Mouse (Mus musculus): ENCODE measurements around the gene Sipa1l3. TPM values are rescaled to one million over a fixed set of nuclear protein-coding genes. Genes with fewer than 3 reads are reported as not detected.

Gene Sipa1l3
- polyA plus RNA-seq, 1 experiment: 93.0 TPM

- no peak for TF ChIP-seq POLR2A (IDR thresholded peaks at IDR 0.05; ENCODE audit: control insufficient read depth, extremely low read depth, insufficient read depth, low read length, poor library complexity)
- no peak for TF ChIP-seq CTCF (IDR thresholded peaks at IDR 0.05; ENCODE audit: borderline replicate concordance, control insufficient read depth, extremely low read depth, insufficient read depth, low read length, poor library complexity)
- 0% methylated on average over 2 of the region's 2 CpGs for WGBS
- Histone ChIP-seq H3K4me1 (replicated peaks; ENCODE audit: control insufficient read depth, insufficient read depth, low read length) (peaks cover 53% of the 10 kb centered on the region), H3K27me3 (ENCODE audit: control insufficient read depth, insufficient read depth, low read length) (no peaks in the 10 kb centered on the region), H3K36me3 (ENCODE audit: control insufficient read depth, insufficient read depth, low read length) (no peaks in the 10 kb centered on the region), H3K4me3 (ENCODE audit: control insufficient read depth, insufficient read depth, low read length) (no peak overlapping the region), H3K27ac (ENCODE audit: control insufficient read depth, insufficient read depth, low read length) (no peak overlapping the region)
- DNase-seq: peak; percentile 65
Observed at GRCm38 (mm10) chr7:29317558-29317957, 200.9 kb downstream of the Sipa1l3 start.

- 4% methylated on average over 10 of the region's 10 CpGs for WGBS
- TF ChIP-seq POLR2A (IDR thresholded peaks at IDR 0.05; ENCODE audit: control insufficient read depth, extremely low read depth, insufficient read depth, low read length, poor library complexity): no peak
- 0 out of 2 replicates have a peak, but pooled peaks have one; percentile 38 for TF ChIP-seq CTCF (IDR thresholded peaks at IDR 0.05; ENCODE audit: borderline replicate concordance, control insufficient read depth, extremely low read depth, insufficient read depth, low read length, poor library complexity)
- H3K27ac ChIP-seq (ENCODE audit: control insufficient read depth, insufficient read depth, low read length): no peak overlapping the region
- no peaks in the 10 kb centered on the region for H3K27me3 ChIP-seq (ENCODE audit: control insufficient read depth, insufficient read depth, low read length)
- DNase-seq: peak; percentile 52
- H3K4me1 ChIP-seq (replicated peaks; ENCODE audit: control insufficient read depth, insufficient read depth, low read length): peaks cover 55% of the 10 kb centered on the region
- H3K4me3 ChIP-seq (ENCODE audit: control insufficient read depth, insufficient read depth, low read length): no peak overlapping the region
- no peaks in the 10 kb centered on the region for H3K36me3 ChIP-seq (ENCODE audit: control insufficient read depth, insufficient read depth, low read length)
Observed at GRCm38 (mm10) chr7:29316976-29317375, 201.5 kb downstream of the Sipa1l3 start.

- no peak overlapping the region for H3K27ac ChIP-seq (ENCODE audit: control insufficient read depth, insufficient read depth, low read length)
- H3K27me3 ChIP-seq (ENCODE audit: control insufficient read depth, insufficient read depth, low read length): no peaks in the 10 kb centered on the region
- no peak for TF ChIP-seq POLR2A (IDR thresholded peaks at IDR 0.05; ENCODE audit: control insufficient read depth, extremely low read depth, insufficient read depth, low read length, poor library complexity)
- TF ChIP-seq CTCF (IDR thresholded peaks at IDR 0.05; ENCODE audit: borderline replicate concordance, control insufficient read depth, extremely low read depth, insufficient read depth, low read length, poor library complexity): no peak
- H3K4me1 ChIP-seq (replicated peaks; ENCODE audit: control insufficient read depth, insufficient read depth, low read length): peaks cover 55% of the 10 kb centered on the region
- no peaks in the 10 kb centered on the region for H3K36me3 ChIP-seq (ENCODE audit: control insufficient read depth, insufficient read depth, low read length)
- WGBS: 80% methylated on average over 17 of the region's 17 CpGs
- DNase-seq: no peak
- no peak overlapping the region for H3K4me3 ChIP-seq (ENCODE audit: control insufficient read depth, insufficient read depth, low read length)
Observed at GRCm38 (mm10) chr7:29316137-29316734, 202.2 kb downstream of the Sipa1l3 start.

GRCm38 (mm10) chr7:29314844-29315628, 203.4 kb downstream of the Sipa1l3 start:
- H3K4me1 ChIP-seq (replicated peaks; ENCODE audit: control insufficient read depth, insufficient read depth, low read length): peaks cover 56% of the 10 kb centered on the region
- no peak overlapping the region for H3K27ac ChIP-seq (ENCODE audit: control insufficient read depth, insufficient read depth, low read length)
- H3K27me3 ChIP-seq (ENCODE audit: control insufficient read depth, insufficient read depth, low read length): no peaks in the 10 kb centered on the region
- 21% methylated on average over 13 of the region's 13 CpGs for WGBS
- no peak for DNase-seq
- no peaks in the 10 kb centered on the region for H3K36me3 ChIP-seq (ENCODE audit: control insufficient read depth, insufficient read depth, low read length)
- TF ChIP-seq POLR2A (IDR thresholded peaks at IDR 0.05; ENCODE audit: control insufficient read depth, extremely low read depth, insufficient read depth, low read length, poor library complexity): no peak
- TF ChIP-seq CTCF (IDR thresholded peaks at IDR 0.05; ENCODE audit: borderline replicate concordance, control insufficient read depth, extremely low read depth, insufficient read depth, low read length, poor library complexity): no peak
- H3K4me3 ChIP-seq (ENCODE audit: control insufficient read depth, insufficient read depth, low read length): no peak overlapping the region

GRCm38 (mm10) chr7:29313572-29314261, 204.7 kb downstream of the Sipa1l3 start:
- Histone ChIP-seq H3K27ac (ENCODE audit: control insufficient read depth, insufficient read depth, low read length) (no peak overlapping the region), H3K4me1 (replicated peaks; ENCODE audit: control insufficient read depth, insufficient read depth, low read length) (peaks cover 53% of the 10 kb centered on the region), H3K27me3 (ENCODE audit: control insufficient read depth, insufficient read depth, low read length) (peaks cover 2% of the 10 kb centered on the region; the same call in 1 of the 2 replicates), H3K4me3 (ENCODE audit: control insufficient read depth, insufficient read depth, low read length) (no peak overlapping the region), H3K36me3 (ENCODE audit: control insufficient read depth, insufficient read depth, low read length) (no peaks in the 10 kb centered on the region)
- TF ChIP-seq CTCF (IDR thresholded peaks at IDR 0.05; ENCODE audit: borderline replicate concordance, control insufficient read depth, extremely low read depth, insufficient read depth, low read length, poor library complexity) (no peak), POLR2A (IDR thresholded peaks at IDR 0.05; ENCODE audit: control insufficient read depth, extremely low read depth, insufficient read depth, low read length, poor library complexity) (no peak)
- 29% methylated on average over 9 of the region's 9 CpGs for WGBS
- no peak for DNase-seq

- DNase-seq: no peak
- peaks cover 48% of the 10 kb centered on the region for H3K4me1 ChIP-seq (replicated peaks; ENCODE audit: control insufficient read depth, insufficient read depth, low read length)
- H3K27ac ChIP-seq (ENCODE audit: control insufficient read depth, insufficient read depth, low read length): no peak overlapping the region
- peaks cover 6% of the 10 kb centered on the region; the same call in 1 of the 2 replicates for H3K27me3 ChIP-seq (ENCODE audit: control insufficient read depth, insufficient read depth, low read length)
- TF ChIP-seq POLR2A (IDR thresholded peaks at IDR 0.05; ENCODE audit: control insufficient read depth, extremely low read depth, insufficient read depth, low read length, poor library complexity) (no peak), CTCF (IDR thresholded peaks at IDR 0.05; ENCODE audit: borderline replicate concordance, control insufficient read depth, extremely low read depth, insufficient read depth, low read length, poor library complexity) (no peak)
- no peaks in the 10 kb centered on the region for H3K36me3 ChIP-seq (ENCODE audit: control insufficient read depth, insufficient read depth, low read length)
- H3K4me3 ChIP-seq (ENCODE audit: control insufficient read depth, insufficient read depth, low read length): no peak overlapping the region
- 39% methylated on average over 9 of the region's 9 CpGs for WGBS
Observed at GRCm38 (mm10) chr7:29313051-29313450, 205.4 kb downstream of the Sipa1l3 start.

Measured in thymus, adult 2 months (tissue).